Mouse (Mus musculus): ENCODE results near the gene Ezr.
"Not testable (repeated sequence)": the region's sequence is repeated elsewhere in the genome, so short reads cannot be mapped to it uniquely, and the experiment has no call there.

Gene Ezr

GRCm38 (mm10) chr17:6713944-6714343, 68.6 kb downstream of the Ezr start:
- DNase-seq (ENCODE audit: inconsistent age in 2 of 2, low spot score in 1 of 2): not testable (repeated sequence)

GRCm38 (mm10) chr17:6713483-6713882, 69.1 kb downstream of the Ezr start:
- not testable (repeated sequence) for DNase-seq (ENCODE audit: inconsistent age in 2 of 2, low spot score in 1 of 2)

GRCm38 (mm10) chr17:6708194-6708593, 74.4 kb downstream of the Ezr start:
- not testable (repeated sequence) for DNase-seq (ENCODE audit: inconsistent age in 2 of 2, low spot score in 1 of 2)

- DNase-seq (ENCODE audit: inconsistent age in 2 of 2, low spot score in 1 of 2): not testable (repeated sequence)
Observed at GRCm38 (mm10) chr17:6707422-6707821, 75.2 kb downstream of the Ezr start.

GRCm38 (mm10) chr17:6706448-6706847, 76.1 kb downstream of the Ezr start:
- not testable (repeated sequence) for DNase-seq (ENCODE audit: inconsistent age in 2 of 2, low spot score in 1 of 2)

- DNase-seq (ENCODE audit: inconsistent age in 2 of 2, low spot score in 1 of 2): not testable (repeated sequence)
Observed at GRCm38 (mm10) chr17:6703381-6704270, 79.0 kb downstream of the Ezr start.

GRCm38 (mm10) chr17:6702625-6703221, 79.9 kb downstream of the Ezr start:
- DNase-seq (ENCODE audit: inconsistent age in 2 of 2, low spot score in 1 of 2): peak in 1 of 2 experiments; percentile 40

- not testable (repeated sequence) for DNase-seq (ENCODE audit: inconsistent age in 2 of 2, low spot score in 1 of 2)
Observed at GRCm38 (mm10) chr17:6700077-6700476, 82.5 kb downstream of the Ezr start.

- not testable (repeated sequence) for DNase-seq (ENCODE audit: inconsistent age in 2 of 2, low spot score in 1 of 2)
Observed at GRCm38 (mm10) chr17:6699502-6699901, 83.1 kb downstream of the Ezr start.

- peak; percentile 58 to 89 for DNase-seq (ENCODE audit: inconsistent age in 2 of 2, low spot score in 1 of 2)
Observed at GRCm38 (mm10) chr17:6697224-6697775, 85.3 kb downstream of the Ezr start.

- DNase-seq (ENCODE audit: inconsistent age in 2 of 2, low spot score in 1 of 2): not testable (repeated sequence)
Observed at GRCm38 (mm10) chr17:6696521-6696920, 86.1 kb downstream of the Ezr start.

GRCm38 (mm10) chr17:6695712-6696111, 86.9 kb downstream of the Ezr start:
- peak in 1 of 2 experiments; percentile 33 for DNase-seq (ENCODE audit: inconsistent age in 2 of 2, low spot score in 1 of 2)

GRCm38 (mm10) chr17:6691596-6691995, 91.0 kb downstream of the Ezr start:
- DNase-seq (ENCODE audit: inconsistent age in 2 of 2, low spot score in 1 of 2): peak; percentile 80 to 96

- not testable (repeated sequence) for DNase-seq (ENCODE audit: inconsistent age in 2 of 2, low spot score in 1 of 2)
Observed at GRCm38 (mm10) chr17:6689344-6689743, 93.2 kb downstream of the Ezr start.
